Mouse (Mus musculus) midbrain, embryonic 13.5 days (tissue): ENCODE data around the gene Fuca2. TPM values are rescaled to one million over a fixed set of nuclear protein-coding genes. Genes with fewer than 3 reads are reported as not detected.
A peak's percentile ranks its signal among the peaks of the same experiment; 100 is the strongest.
"Not testable (repeated sequence)": the region's sequence is repeated elsewhere in the genome, so short reads cannot be mapped to it uniquely, and the experiment has no call there.

ENCODE experiments used
- ATAC-seq: fragments of 200-750 bp; cut with Nextera tagmentation; 2 replicates; pipeline ENCODE4 v1.8.0; 2017; ENCODE audit warnings: mild to moderate bottlenecking, moderate TSS enrichment, moderate library complexity
- H3K27ac ChIP-seq: fragments of 300-500 bp; sonication (generic); 2 replicates; pipeline ENCODE4 v1.5.1; 2015; ENCODE audit warnings: inconsistent platforms, mild to moderate bottlenecking, moderate library complexity
- H3K27me3 ChIP-seq: fragments of 300-500 bp; sonication (generic); 2 replicates; pipeline ENCODE4 v1.6.1; 2015; ENCODE audit warnings: mild to moderate bottlenecking, inconsistent platforms
- H3K36me3 ChIP-seq: fragments of 300-500 bp; sonication (generic); 2 replicates; pipeline ENCODE4 v1.6.1; 2015; ENCODE audit warnings: mild to moderate bottlenecking, inconsistent platforms
- H3K4me1 ChIP-seq: fragments of 300-500 bp; sonication (generic); replicated peaks from 2 replicates; pipeline ENCODE4 v1.6.1; 2015; ENCODE audit warnings: inconsistent platforms
- H3K4me2 ChIP-seq: fragments of 300-500 bp; sonication (generic); replicated peaks from 2 replicates; pipeline ENCODE4 v1.6.1; 2015; ENCODE audit warnings: moderate library complexity, mild to moderate bottlenecking, inconsistent platforms
- H3K4me3 ChIP-seq: fragments of 300-500 bp; sonication (generic); replicated peaks from 2 replicates; pipeline ENCODE4 v1.5.1; 2015; ENCODE audit warnings: mild to moderate bottlenecking, inconsistent platforms
- H3K9ac ChIP-seq: fragments of 300-500 bp; sonication (generic); replicated peaks from 2 replicates; pipeline ENCODE4 v1.6.1; 2015; ENCODE audit warnings: mild to moderate bottlenecking, inconsistent platforms
- H3K9me3 ChIP-seq: fragments of 300-500 bp; sonication (generic); 2 replicates; pipeline ENCODE4 v1.6.1; 2016; ENCODE audit warnings: mild to moderate bottlenecking, inconsistent platforms
- WGBS: fragments of 180-500 bp; shearing (Covaris S2); methylation state at CpG from one replicate; pipeline ENCODE4 v1.1.7; 2015; 5-methylcytosine and 5-hydroxymethylcytosine counted together
- polyA plus RNA-seq: library from polyadenylated mRNA; unstranded; fragments of >200 nt; fragmentation: Nextera tagmentation; extraction: Ambion mirVana; gene quantifications from 2 replicates; pipeline ENCODE4 v1.2.1, GENCODE M21; 2015

Gene Fuca2
- 22.0 TPM in 2 replicates for polyA plus RNA-seq

DNA sequence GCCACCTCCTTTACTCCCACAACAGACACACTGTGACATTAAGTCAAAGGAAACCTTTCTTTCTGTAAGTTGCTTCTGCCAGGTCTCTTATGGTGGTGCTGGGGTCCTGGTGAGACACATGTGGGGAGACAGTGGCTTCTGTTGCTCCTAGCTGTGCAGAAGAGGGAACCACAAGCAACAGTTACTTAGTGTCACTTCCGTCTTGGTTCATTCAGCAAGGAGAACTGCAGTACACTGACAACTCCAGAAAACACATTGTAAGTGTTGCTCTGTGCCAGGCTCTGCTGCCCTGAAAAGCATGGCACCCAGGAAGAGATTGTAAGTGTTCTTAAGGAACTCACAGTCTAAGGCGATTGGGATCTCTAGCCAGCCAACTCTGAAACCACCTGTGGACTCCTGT is at the start of gene Fuca2:
TSS of gene Fuca2 (plus strand) at position 210 of the 400 bp plus-strand sequence.
- no peak within 1 kb of the TSS for H3K9ac ChIP-seq
- H3K9me3 ChIP-seq: no peaks in the 10 kb centered on the region
- no peaks in the 10 kb centered on the region for H3K36me3 ChIP-seq
- no peak within 1 kb of the TSS for H3K4me3 ChIP-seq
- no peak within 1 kb of the TSS for H3K4me2 ChIP-seq
- H3K27ac ChIP-seq: no peak within 1 kb of the TSS
- 87% methylated on average over 2 of the region's 2 CpGs for WGBS
- no peak for ATAC-seq
- no peaks in the 10 kb centered on the region for H3K27me3 ChIP-seq
- peaks cover 4% of the 10 kb centered on the region for H3K4me1 ChIP-seq

DNA sequence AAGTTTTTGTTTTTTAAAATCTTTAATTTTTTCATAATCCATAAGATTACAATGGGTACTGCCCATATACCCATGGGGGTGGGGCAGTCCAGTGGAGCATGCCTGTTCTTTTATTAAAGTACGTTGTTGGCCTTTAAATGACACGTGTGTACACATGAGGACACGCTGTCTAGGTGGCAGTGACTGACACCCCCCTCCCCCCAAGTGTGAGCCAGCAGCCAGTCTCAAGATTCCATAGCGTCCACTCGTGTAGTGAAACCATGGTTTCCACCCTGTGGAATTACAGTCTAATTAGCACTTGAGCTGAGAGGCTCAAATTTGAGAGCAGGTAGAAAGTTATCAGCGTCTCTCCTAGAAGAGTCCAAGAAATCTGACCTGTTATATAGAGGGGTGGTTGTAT is 47.7 kb upstream of the Fuca2 start:
- H3K27me3 ChIP-seq: no peaks in the 10 kb centered on the region
- no peaks in the 10 kb centered on the region for H3K36me3 ChIP-seq
- H3K9ac ChIP-seq: no peak overlapping the region
- H3K4me1 ChIP-seq: no peaks in the 10 kb centered on the region
- no peak overlapping the region for H3K4me2 ChIP-seq
- WGBS: 78% methylated on average over 6 of the region's 6 CpGs
- no peaks in the 10 kb centered on the region for H3K9me3 ChIP-seq
- H3K4me3 ChIP-seq: no peak overlapping the region
- ATAC-seq: no peak
- no peak overlapping the region for H3K27ac ChIP-seq

DNA sequence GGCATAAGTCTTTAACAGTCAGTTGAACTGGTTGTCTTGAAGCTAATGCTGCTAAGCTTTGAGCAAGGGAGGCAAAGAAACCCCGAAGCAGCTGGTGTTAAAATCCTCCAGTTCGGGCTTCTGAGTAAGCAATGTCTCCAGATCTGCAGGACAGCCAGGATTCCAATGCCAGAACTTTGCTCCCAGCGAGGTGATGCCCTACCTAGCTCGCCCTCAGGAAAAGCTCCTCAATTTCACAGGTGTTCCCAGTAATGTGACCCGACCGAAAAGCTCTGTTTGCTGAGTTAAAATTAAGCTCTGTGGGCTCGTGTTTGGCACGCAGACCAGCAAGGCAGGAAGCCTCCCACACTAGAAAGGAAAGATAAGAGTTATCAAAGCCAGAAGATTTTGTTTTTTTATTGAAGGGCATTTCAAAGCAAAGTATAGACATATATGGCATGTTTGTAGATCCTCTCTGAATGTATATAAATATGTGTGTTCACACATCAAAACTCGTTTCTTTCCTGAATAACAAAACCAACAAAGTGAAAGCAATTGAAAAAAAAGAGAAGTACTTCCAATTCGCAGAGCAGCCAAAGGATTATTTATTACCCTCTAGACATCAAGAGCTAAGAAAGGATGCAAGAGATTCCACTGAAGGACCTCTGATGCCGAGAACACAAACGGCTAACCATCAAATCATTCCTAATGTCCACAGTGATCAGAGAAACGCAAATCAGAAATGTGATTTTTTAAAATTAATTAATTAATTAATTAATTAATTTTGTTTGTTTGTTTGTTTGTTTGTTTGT is 45.9 kb upstream of the Fuca2 start:
- Histone ChIP-seq H3K4me1 (no peaks in the 10 kb centered on the region), H3K27ac (no peak overlapping the region), H3K4me2 (no peak overlapping the region), H3K9me3 (no peaks in the 10 kb centered on the region), H3K36me3 (no peaks in the 10 kb centered on the region), H3K4me3 (no peak overlapping the region), H3K27me3 (no peaks in the 10 kb centered on the region), H3K9ac (no peak overlapping the region)
- WGBS: 87% methylated on average over 13 of the region's 13 CpGs
- ATAC-seq: no peak

DNA sequence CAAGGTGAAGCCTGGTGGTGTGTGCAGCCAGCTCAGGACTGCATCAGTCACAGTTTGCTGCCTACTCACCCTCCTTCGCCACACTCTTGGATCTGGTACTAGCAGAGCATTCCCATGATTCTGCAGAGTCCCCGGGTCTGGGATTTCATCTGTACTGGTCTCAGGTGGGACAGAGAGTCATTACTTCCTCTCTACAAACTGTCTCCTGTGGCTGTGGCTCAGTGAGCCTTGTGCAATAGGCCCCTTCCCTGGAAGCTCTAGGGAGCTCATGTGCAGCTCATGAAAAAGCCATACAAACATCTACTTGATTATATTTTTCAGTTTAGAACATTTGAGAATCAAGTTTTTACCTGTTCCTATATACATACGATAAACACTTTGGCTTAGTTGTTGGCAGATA is 35.0 kb upstream of the Fuca2 start:
- H3K4me1 ChIP-seq, ATAC-seq, H3K27ac ChIP-seq, H3K9me3 ChIP-seq, H3K9ac ChIP-seq, H3K36me3 ChIP-seq, H3K4me3 ChIP-seq, H3K4me2 ChIP-seq, H3K27me3 ChIP-seq: not testable (repeated sequence)
- 84% methylated on average over 3 of the region's 3 CpGs for WGBS

DNA sequence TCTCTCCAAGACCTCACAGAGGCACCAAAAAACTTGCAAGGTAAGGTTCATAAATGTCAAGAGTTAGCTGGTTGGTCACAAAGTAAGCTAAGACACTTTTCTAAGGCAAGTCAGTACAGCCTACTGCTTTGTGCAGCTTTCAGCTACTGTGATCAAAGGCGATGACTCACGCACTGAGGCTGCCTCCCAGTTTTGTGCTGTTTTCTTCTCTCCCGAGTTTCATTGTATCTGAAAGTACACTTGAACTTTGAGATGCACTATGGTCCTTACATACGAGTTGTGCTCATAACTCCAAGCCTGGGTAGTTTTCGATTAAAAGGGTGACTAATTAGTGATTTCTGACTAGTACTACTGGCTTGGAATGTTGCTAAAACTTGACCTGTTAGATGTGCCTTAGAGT is 32.4 kb upstream of the Fuca2 start:
- Histone ChIP-seq H3K4me1 (no peaks in the 10 kb centered on the region), H3K27ac (no peak overlapping the region), H3K36me3 (no peaks in the 10 kb centered on the region), H3K4me3 (no peak overlapping the region), H3K4me2 (no peak overlapping the region), H3K9ac (no peak overlapping the region), H3K27me3 (peaks cover 10% of the 10 kb centered on the region; the same call in 1 of the 2 replicates), H3K9me3 (no peaks in the 10 kb centered on the region)
- no peak for ATAC-seq
- WGBS: 60% methylated on average over 5 of the region's 5 CpGs

DNA sequence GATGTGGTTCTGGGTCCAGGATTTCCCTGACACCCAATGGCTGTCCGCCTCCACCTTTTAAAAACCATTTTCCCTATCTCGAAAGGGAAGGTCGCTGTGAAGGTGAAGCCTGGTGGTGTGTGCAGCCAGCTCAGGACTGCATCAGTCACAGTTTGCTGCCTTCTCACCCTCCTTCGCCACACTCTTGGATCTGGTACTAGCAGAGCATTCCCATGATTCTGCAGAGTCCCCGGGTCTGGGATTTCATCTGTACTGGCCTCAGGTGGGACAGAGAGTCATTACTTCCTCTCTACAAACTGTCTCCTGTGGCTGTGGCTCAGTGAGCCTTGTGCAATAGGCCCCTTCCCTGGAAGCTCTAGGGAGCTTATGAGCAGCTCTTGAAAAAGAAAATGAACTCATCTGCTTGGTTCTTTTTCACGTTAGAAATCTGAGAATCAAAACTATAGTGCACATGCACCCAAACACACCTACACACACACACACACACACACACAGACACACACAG is 31.3 kb upstream of the Fuca2 start:
- peaks cover 21% of the 10 kb centered on the region for H3K27me3 ChIP-seq
- not testable (repeated sequence) for ATAC-seq
- 88% methylated on average over 6 of the region's 6 CpGs for WGBS

DNA sequence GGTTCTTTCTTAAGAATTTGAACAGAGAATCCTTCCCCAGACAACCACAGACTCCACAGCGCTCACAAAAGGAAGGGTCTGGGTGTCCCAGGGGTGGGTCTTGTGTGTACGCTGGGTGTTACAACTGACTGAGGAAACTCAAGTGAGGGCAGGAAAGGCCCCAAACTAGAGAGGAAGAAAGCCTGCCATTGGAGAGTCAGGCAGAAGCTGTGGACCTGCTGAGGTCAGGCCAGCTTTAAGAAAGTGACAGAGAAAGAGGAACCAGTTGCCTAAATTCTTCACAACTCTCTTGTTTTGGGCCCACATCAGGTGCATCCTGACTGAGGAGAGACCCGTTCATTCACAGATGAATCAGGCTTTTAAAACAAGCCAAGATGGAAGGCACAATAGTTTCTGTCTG is 29.1 kb upstream of the Fuca2 start:
- Histone ChIP-seq H3K27ac (no peak overlapping the region), H3K9me3 (no peaks in the 10 kb centered on the region), H3K4me2 (no peak overlapping the region), H3K9ac (no peak overlapping the region), H3K4me1 (peaks cover 12% of the 10 kb centered on the region), H3K4me3 (no peak overlapping the region), H3K36me3 (no peaks in the 10 kb centered on the region), H3K27me3 (peaks cover 42% of the 10 kb centered on the region)
- WGBS: 92% methylated on average over 3 of the region's 3 CpGs
- no peak for ATAC-seq

More for the DNA sequence above, 31.3 kb upstream of the Fuca2 start:
- H3K4me1 ChIP-seq, H3K27ac ChIP-seq, H3K9ac ChIP-seq, H3K4me2 ChIP-seq, H3K36me3 ChIP-seq, H3K9me3 ChIP-seq, H3K4me3 ChIP-seq: not testable (repeated sequence)

DNA sequence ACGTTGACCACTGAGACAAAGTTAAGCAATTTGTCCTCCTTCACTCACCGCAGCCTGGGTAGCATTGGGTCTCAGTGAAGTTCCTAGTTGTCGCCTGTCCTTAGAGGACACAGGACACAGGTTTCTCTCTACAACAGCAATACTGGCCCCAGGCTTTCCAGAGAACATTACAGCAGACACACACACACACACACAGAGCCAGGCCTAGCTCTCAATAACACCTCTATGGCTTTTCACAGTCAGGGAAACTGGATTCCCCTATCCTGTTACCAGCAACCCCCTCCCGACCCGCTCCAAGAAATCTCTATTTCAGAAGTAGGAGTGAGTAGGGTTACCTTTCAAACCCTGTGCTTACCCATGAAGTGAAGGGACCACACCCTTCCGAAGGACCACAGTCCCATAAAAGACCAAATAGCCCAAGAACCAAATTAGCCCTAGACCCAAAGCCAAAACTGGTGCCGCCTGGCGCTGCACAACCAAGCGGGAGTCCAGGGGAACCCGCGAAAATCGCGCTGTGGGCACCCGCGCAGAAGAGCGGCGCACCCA is 26.0 kb upstream of the Fuca2 start:
- Histone ChIP-seq H3K9me3 (no peaks in the 10 kb centered on the region), H3K27ac (no peak overlapping the region), H3K4me3 (peak overlapping the region; percentile 75), H3K4me1 (peaks cover 12% of the 10 kb centered on the region), H3K4me2 (peak overlapping the region; percentile 100), H3K27me3 (peaks cover 57% of the 10 kb centered on the region), H3K9ac (peak overlapping the region; percentile 77), H3K36me3 (no peaks in the 10 kb centered on the region)
- peak; percentile 9; the same call in 1 of the 2 replicates for ATAC-seq
- 14% methylated on average over 17 of the region's 17 CpGs for WGBS

DNA sequence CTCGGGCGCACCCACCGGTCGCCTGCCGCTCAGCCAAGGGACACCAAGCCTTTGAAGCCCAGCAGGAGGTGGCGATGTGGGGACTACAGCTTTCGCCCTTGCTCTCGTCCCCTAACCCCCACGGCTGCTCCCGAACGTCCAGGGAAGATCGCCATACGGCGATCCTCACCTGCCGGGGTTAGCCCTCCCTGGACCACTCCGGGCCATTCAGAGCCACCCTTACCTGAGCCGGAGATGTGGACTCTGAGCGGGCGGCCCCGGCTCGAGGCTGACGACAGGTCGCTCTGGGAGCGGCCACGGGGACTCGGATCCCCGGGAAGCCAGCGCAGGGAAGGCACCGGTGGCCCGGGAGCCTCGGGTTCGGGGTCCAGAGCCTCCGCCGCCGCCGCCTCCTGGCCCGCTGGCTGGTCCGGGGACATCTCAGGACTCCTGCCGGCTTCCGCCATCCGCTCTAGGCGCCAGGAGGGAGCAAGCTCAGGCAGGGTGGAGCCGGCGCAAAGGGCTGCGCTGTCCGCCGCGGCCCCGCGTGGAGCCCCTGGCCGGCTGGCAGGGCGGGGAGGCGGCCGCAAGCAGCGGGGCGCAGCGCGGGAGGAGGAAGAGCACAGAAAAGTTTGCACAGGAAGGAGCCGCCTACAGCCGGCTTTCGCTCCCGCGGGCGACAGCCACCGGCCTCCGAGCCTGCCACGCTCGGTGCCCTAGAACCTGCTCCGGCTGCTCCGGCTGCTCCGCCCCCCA is 25.3 kb upstream of the Fuca2 start, which contains the start of gene Phactr2:
TSS of gene Phactr2 (minus strand) at position 580 of the 735 bp plus-strand sequence.
- Histone ChIP-seq H3K4me2 (peak within 1 kb of the TSS; percentile 100), H3K36me3 (no peaks in the 10 kb centered on the region), H3K27me3 (peaks cover 57% of the 10 kb centered on the region), H3K4me1 (peaks cover 12% of the 10 kb centered on the region), H3K9ac (peak within 1 kb of the TSS; percentile 77), H3K9me3 (no peaks in the 10 kb centered on the region), H3K27ac (no peak within 1 kb of the TSS), H3K4me3 (peak within 1 kb of the TSS; percentile 75)
- under 1% methylated on average over 54 of the region's 71 CpGs for WGBS
- peak; percentile 92 for ATAC-seq

DNA sequence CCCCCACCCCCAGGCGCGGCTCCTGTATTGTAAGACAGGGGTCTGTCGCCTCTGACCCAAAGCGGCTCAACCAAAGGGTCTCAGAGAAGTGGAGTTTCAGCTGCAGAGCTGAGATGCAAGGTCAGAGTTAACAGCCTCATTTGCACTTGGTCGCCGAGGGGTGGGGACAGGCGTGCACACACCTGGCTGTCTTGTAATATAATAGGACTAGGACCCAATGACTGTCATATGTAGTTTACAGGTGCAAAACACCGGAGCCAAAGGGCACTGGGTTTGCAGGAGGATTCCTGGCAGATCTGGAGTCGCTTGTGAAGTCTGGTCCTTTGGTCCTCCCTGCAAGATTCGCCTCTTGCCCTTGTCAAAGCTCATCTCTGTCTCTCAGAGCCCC is 24.8 kb upstream of the Fuca2 start:
- H3K27me3 ChIP-seq: peaks cover 57% of the 10 kb centered on the region
- H3K9ac ChIP-seq: peak overlapping the region; percentile 77
- H3K9me3 ChIP-seq: no peaks in the 10 kb centered on the region
- H3K4me1 ChIP-seq: peaks cover 12% of the 10 kb centered on the region
- H3K36me3 ChIP-seq: no peaks in the 10 kb centered on the region
- H3K4me2 ChIP-seq: peak overlapping the region; percentile 100
- no peak overlapping the region for H3K27ac ChIP-seq
- 7% methylated on average over 10 of the region's 10 CpGs for WGBS
- ATAC-seq: no peak; the same call in 1 of the 2 replicates
- H3K4me3 ChIP-seq: peak overlapping the region; percentile 75

DNA sequence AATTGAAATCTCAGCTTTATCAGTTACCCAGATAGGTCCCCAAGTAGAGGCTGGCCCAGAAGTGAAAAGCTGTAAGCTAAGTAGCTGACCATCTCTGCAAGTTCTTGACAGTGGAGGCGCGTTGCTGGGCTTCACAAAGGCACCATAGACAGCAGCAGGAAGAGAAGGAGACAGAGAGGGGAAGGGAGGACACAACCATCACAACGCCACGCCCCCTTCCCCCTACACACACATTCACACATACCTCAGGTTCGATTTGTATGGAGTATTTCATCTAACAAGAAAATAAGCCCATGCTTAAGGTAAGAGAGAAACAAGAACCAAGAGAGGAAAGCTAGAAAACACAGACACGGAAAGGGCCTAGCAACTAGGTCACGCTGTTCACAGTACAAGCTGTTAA is 24.2 kb upstream of the Fuca2 start:
- WGBS: 33% methylated on average over 7 of the region's 7 CpGs
- H3K9me3 ChIP-seq: no peaks in the 10 kb centered on the region
- H3K4me1 ChIP-seq: peaks cover 12% of the 10 kb centered on the region
- H3K36me3 ChIP-seq: no peaks in the 10 kb centered on the region
- no peak overlapping the region for H3K27ac ChIP-seq
- no peak for ATAC-seq
- peaks cover 57% of the 10 kb centered on the region for H3K27me3 ChIP-seq
- no peak overlapping the region for H3K4me3 ChIP-seq
- H3K9ac ChIP-seq: no peak overlapping the region
- peak overlapping the region; percentile 100; the same call in 1 of the 2 replicates for H3K4me2 ChIP-seq

DNA sequence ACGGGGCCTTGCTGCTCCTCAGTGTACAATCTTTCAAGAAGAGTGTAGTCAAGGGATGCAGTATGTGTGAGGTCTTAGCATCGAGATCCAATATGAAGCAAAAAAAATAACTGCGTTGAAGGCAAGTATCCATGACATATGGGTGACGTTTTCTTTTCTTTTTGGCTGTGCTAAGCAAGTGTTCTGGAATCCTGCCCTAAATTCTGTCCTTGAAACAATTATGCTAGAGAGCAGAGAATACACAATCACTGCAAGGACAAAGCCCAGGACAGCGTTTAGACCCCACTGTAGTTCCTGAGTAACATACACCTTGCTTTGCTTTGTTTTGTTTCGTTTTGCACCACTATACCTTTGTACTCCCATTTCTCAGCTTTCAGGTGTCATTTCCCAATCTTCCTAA is 20.0 kb upstream of the Fuca2 start:
- 87% methylated on average over 6 of the region's 6 CpGs for WGBS
- Histone ChIP-seq H3K27ac (no peak overlapping the region), H3K4me1 (peaks cover 5% of the 10 kb centered on the region; the same call in 1 of the 2 replicates), H3K9me3 (no peaks in the 10 kb centered on the region), H3K4me2 (no peak overlapping the region), H3K9ac (no peak overlapping the region), H3K4me3 (no peak overlapping the region), H3K36me3 (no peaks in the 10 kb centered on the region), H3K27me3 (peaks cover 24% of the 10 kb centered on the region)
- ATAC-seq: no peak
